Mouse (Mus musculus) CH12.LX (cell line): ENCODE results near the gene Lyz1. TPM values are rescaled to one million over a fixed set of nuclear protein-coding genes. Genes with fewer than 3 reads are reported as not detected.
"Not testable (repeated sequence)": the region's sequence is repeated elsewhere in the genome, so short reads cannot be mapped to it uniquely, and the experiment has no call there.

ENCODE experiments used
- DNase-seq: peaks from one replicate; pipeline ENCODE4 v3.0.0-alpha.2; 2013; ENCODE audit errors: extremely low read depth
- H3K27ac ChIP-seq: 2 replicates; pipeline ENCODE4 v1.5.1; 2012; ENCODE audit warnings: low read depth, mild to moderate bottlenecking, control low read depth, moderate library complexity; ENCODE audit not compliant: insufficient read depth
- H3K27me3 ChIP-seq: replicated peaks from 2 replicates; pipeline ENCODE3; 2012; ENCODE audit warnings: inconsistent platforms
- H3K36me3 ChIP-seq, 2 experiments: replicated peaks in 1 of 2; 2 replicates each; pipeline versions ENCODE3 to v1.6.1; 2012; ENCODE audit warnings: inconsistent platforms in 1 of 2, low read length in 1 of 2, mild to moderate bottlenecking in 1 of 2, mixed read lengths in 1 of 2, moderate library complexity in 1 of 2; ENCODE audit not compliant: control insufficient read depth in 1 of 2, insufficient read depth in 1 of 2
- H3K4me1 ChIP-seq, 2 experiments: 2 replicates each; pipeline ENCODE4 v1.6.1; 2012; ENCODE audit warnings: inconsistent platforms in 1 of 2, moderate library complexity in 1 of 2; ENCODE audit not compliant: insufficient read depth in 2 of 2, control insufficient read depth in 1 of 2
- H3K4me2 ChIP-seq: 2 replicates; pipeline ENCODE4 v1.6.1; 2012; ENCODE audit warnings: low read depth, mild to moderate bottlenecking, control low read depth; ENCODE audit not compliant: poor library complexity, insufficient read depth, severe bottlenecking
- H3K4me3 ChIP-seq, 3 experiments: fragments of 150-350 bp in 1 of 3; sonication (generic) in 1 of 3; replicated peaks in 1 of 3; 2 replicates each; pipeline versions ENCODE3 to v1.5.1; 2011 to 2012; ENCODE audit warnings: low read depth in 2 of 3, low read length in 2 of 3, mild to moderate bottlenecking in 2 of 3, moderate library complexity in 2 of 3, control low read depth in 1 of 3, improper control_type of control experiment in 1 of 3, inconsistent platforms in 1 of 3, mixed read lengths in 1 of 3; ENCODE audit not compliant: poor library complexity in 1 of 3
- H3K79me2 ChIP-seq: replicated peaks from 2 replicates; pipeline ENCODE4 v1.6.1; 2012; ENCODE audit warnings: mild to moderate bottlenecking, moderate library complexity; ENCODE audit not compliant: control insufficient read depth, poor library complexity, insufficient read depth, severe bottlenecking; ENCODE audit errors: extremely low read depth
- H3K9ac ChIP-seq: 2 replicates; pipeline ENCODE4 v1.6.1; 2012; ENCODE audit warnings: low read depth, mild to moderate bottlenecking, control low read depth, moderate library complexity; ENCODE audit not compliant: insufficient read depth
- H3K9me3 ChIP-seq: replicated peaks from 2 replicates; pipeline ENCODE3; 2012; ENCODE audit warnings: low read length, inconsistent platforms, mixed read lengths
- CHD2 ChIP-seq: IDR thresholded peaks from 2 replicates; pipeline ENCODE4 v1.6.1; 2011; ENCODE audit warnings: low read length, improper control_type of control experiment
- CTCF ChIP-seq, 2 experiments: IDR thresholded peaks in 1 of 2; conservative IDR thresholded peaks in 1 of 2; 2 replicates each; pipeline ENCODE4 v1.5.1; 2011 to 2012; ENCODE audit warnings: low read depth in 2 of 2, low read length in 2 of 2, improper control_type of control experiment in 1 of 2, inconsistent platforms in 1 of 2, mild to moderate bottlenecking in 1 of 2, moderate library complexity in 1 of 2
- ELF1 ChIP-seq: IDR thresholded peaks from 2 replicates; pipeline ENCODE4 v1.6.1; 2014; ENCODE audit warnings: low read depth, mild to moderate bottlenecking, inconsistent platforms, low read length, improper control_type of control experiment
- IRF4 ChIP-seq: IDR thresholded peaks from 2 replicates; pipeline ENCODE4 v1.6.1; 2014; ENCODE audit warnings: low read depth, mild to moderate bottlenecking, inconsistent platforms, low read length, improper control_type of control experiment
- JUN ChIP-seq: IDR thresholded peaks from 2 replicates; pipeline ENCODE4 v1.6.1; 2011; ENCODE audit warnings: low read depth, mild to moderate bottlenecking, low read length, improper control_type of control experiment, moderate library complexity; ENCODE audit not compliant: insufficient read depth
- KAT2A ChIP-seq: IDR thresholded peaks from 2 replicates; pipeline ENCODE4 v1.6.1; 2012; ENCODE audit warnings: low read length, improper control_type of control experiment, inconsistent platforms; ENCODE audit not compliant: insufficient replicate concordance
- MEF2A ChIP-seq: IDR thresholded peaks from 2 replicates; pipeline ENCODE4 v1.6.1; 2014; ENCODE audit warnings: low read depth, mild to moderate bottlenecking, inconsistent platforms, low read length, improper control_type of control experiment, borderline replicate concordance
- MYC ChIP-seq: IDR thresholded peaks from 2 replicates; pipeline ENCODE4 v1.6.1; 2011; ENCODE audit warnings: low read depth, mild to moderate bottlenecking, improper control_type of control experiment, low read length
- PAX5 ChIP-seq: IDR thresholded peaks from 2 replicates; pipeline ENCODE4 v1.6.1; 2012; ENCODE audit warnings: low read length, inconsistent platforms, mixed read lengths
- RAD21 ChIP-seq: IDR thresholded peaks from 2 replicates; pipeline ENCODE4 v1.6.1; 2011; ENCODE audit warnings: low read depth, mild to moderate bottlenecking, low read length, improper control_type of control experiment, moderate library complexity
- SMC3 ChIP-seq: IDR thresholded peaks from 2 replicates; pipeline ENCODE4 v1.6.1; 2011; ENCODE audit warnings: low read depth, low read length, improper control_type of control experiment
- UBTF ChIP-seq: IDR thresholded peaks from 2 replicates; pipeline ENCODE4 v1.6.1; 2012; ENCODE audit warnings: low read depth, mild to moderate bottlenecking, inconsistent platforms, low read length, improper control_type of control experiment, moderate library complexity
- ZC3H11A ChIP-seq: IDR thresholded peaks from 2 replicates; pipeline ENCODE4 v1.6.1; 2012; ENCODE audit warnings: low read depth, mild to moderate bottlenecking, inconsistent platforms, low read length, improper control_type of control experiment
- ZNF384 ChIP-seq: IDR thresholded peaks from 2 replicates; pipeline ENCODE4 v1.6.1; 2012; ENCODE audit warnings: low read depth, low read length, improper control_type of control experiment, inconsistent platforms
- dilution Hi-C: fragments of 300-500 bp; cut with MboI; formaldehyde crosslinking; loops from 2 replicates; pipeline ENCODE4 v1.14.3; 2020; ENCODE audit warnings: low sequenced_read_pairs; ENCODE audit not compliant: extremely low pct_unique_long_range_greater_than_20kb, extremely low pct_ligation_motif_present
- in situ Hi-C: fragments of 300-500 bp; cut with MboI; formaldehyde crosslinking; loops from 3 replicates; pipeline ENCODE4 v1.14.3; 2019; ENCODE audit warnings: low sequenced_read_pairs, low pct_ligation_motif_present, low pct_unique_long_range_greater_than_20kb, mixed read lengths
- polyA plus RNA-seq: library from polyadenylated mRNA; unstranded; fragments of >175 nt; gene quantifications from 2 replicates; pipeline ENCODE4 v1.2.1, GENCODE M21; 2012; ENCODE audit warnings: low read depth; ENCODE audit not compliant: insufficient read length
- total RNA-seq, 2 experiments: library from RNA; depleted of rRNA; stranded (reverse); fragments of 300-350 nt in 1 of 2; fragments of >200 nt in 1 of 2; gene quantifications; 2 replicates each; pipeline ENCODE4 v1.2.3; 2012 to 2014

Lyz1 gene
- total and polyA plus RNA-seq, 3 experiments, result not detected

DNA sequence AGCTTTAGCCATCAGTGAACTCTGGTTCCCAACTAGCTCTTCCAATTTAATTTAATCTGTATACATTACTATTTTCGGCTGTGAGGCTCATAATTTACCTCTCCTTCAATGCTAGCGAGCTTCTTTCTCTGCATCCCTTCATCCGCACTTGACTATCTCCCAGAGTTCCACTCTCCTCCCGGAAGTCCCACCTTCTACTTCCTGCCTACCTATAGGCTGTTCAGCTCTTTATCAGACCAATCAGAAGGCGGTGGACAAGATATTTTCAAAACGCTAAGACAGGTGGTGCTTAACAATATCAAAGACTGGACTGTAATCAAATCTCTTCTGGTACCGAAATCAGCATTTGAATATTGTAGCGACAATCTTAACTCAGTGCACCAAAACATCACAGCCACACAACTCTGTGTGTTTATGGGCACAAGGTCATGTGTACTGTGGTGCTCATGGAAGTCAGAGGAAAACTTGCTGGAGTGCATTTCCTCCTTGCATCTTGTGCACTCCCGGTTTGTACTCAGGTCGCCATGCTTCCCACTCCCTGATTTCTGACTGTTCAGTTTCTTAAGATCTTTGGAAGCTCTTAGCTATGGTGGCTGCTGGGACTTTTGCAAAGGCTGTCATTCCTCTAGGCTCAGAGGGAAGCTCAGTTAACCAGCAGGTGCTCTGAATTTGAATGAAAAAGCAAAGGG, 16.8 kb downstream of the Lyz1 start:
- Histone ChIP-seq H3K9ac (no peak overlapping the region), H3K36me3 (no peaks in the 10 kb centered on the region), H3K9me3 (no peaks in the 10 kb centered on the region), H3K27ac (no peak overlapping the region), H3K4me2 (no peak overlapping the region), H3K27me3 (no peaks in the 10 kb centered on the region)
- TF ChIP-seq KAT2A (no peak), ELF1 (no peak), IRF4 (no peak), CTCF (conservative IDR thresholded peaks at IDR 0.05 in 1 of 2, IDR thresholded peaks at IDR 0.05 in 1 of 2; ENCODE audit: low read depth in 2 of 2, low read length in 2 of 2) (no peak), MYC (no peak), UBTF (no peak), ZC3H11A (no peak), CHD2 (no peak), MEF2A (no peak), SMC3 (no peak), ZNF384 (no peak)
- TF ChIP-seq, all 38 proteins: peak for 0
- in situ Hi-C loops, result no loop called here
- dilution Hi-C loops, result no loop called here
- Histone ChIP-seq H3K4me3 (peak overlapping the region in 2 of 3 experiments; percentile 42 to 46), H3K4me1 (no peaks in the 10 kb centered on the region), H3K79me2 (no peaks in the 10 kb centered on the region)
- DNase-seq, result peak; percentile 27

DNA sequence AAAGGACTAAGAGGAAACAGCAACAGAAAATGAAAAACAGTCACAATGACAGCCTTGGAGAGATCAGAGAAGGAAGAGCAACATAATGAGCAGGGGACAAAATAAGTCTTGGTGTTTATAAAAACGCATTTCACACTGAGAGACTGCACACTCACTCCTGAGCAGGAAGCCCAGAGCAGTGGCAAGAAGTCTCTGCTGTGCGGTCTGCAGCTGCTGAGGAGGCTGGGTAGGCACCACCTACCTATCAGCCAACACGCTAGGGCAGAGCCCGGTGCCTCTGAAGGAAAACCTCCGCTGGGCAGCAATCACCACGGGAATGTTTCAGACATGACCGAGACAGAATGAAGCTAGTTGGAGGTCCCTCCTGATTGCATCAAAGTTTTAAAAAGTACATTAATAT, 18.0 kb downstream of the Lyz1 start:
- H3K9me3 ChIP-seq, H3K9ac ChIP-seq, H3K79me2 ChIP-seq, H3K4me1 ChIP-seq, H3K4me3 ChIP-seq, DNase-seq, dilution Hi-C loops, H3K27me3 ChIP-seq, H3K4me2 ChIP-seq, H3K36me3 ChIP-seq, H3K27ac ChIP-seq: not testable (repeated sequence)
- in situ Hi-C loops, result loop anchor here (25.0 kb wide), 1 partner anchor 163 kb away; no protein-coding TSS in a partner anchor

DNA sequence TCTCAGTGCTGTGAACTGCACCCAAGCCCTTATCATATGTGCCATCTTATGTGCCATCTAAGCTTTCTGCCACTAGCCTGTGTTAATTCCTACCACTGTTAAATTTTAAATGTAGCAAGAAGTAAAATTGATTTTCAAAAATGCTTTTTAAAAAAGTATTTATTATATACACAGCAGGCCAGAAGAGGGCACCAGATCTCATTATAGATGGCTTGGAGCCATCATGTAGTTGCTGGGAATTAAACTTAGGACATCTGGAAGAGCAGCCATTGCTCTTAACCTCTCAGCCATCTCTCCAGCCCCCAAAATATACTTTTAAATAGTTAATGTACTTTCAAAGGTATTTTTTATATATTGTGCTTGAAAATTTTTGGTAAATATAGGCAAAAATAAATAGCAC, 20.6 kb downstream of the Lyz1 start:
- H3K9ac ChIP-seq, result no peak overlapping the region
- H3K36me3 ChIP-seq, result no peaks in the 10 kb centered on the region
- H3K4me3 ChIP-seq, result no peak overlapping the region
- in situ Hi-C loops, result loop anchor here (25.0 kb wide), 1 partner anchor 165 kb away; no protein-coding TSS in a partner anchor
- no peak overlapping the region for H3K4me2 ChIP-seq
- no peaks in the 10 kb centered on the region for H3K79me2 ChIP-seq
- TF ChIP-seq PAX5 (no peak), JUN (no peak), SMC3 (peak; percentile 42), RAD21 (peak; percentile 41), CTCF (conservative IDR thresholded peaks at IDR 0.05 in 1 of 2, IDR thresholded peaks at IDR 0.05 in 1 of 2; ENCODE audit: low read depth in 2 of 2, low read length in 2 of 2) (peak in 1 of 2 experiments; percentile 58; a peak in 2 of 4 replicates)
- H3K4me1 ChIP-seq, result no peaks in the 10 kb centered on the region
- H3K27me3 ChIP-seq, result no peaks in the 10 kb centered on the region
- H3K27ac ChIP-seq, result no peak overlapping the region
- dilution Hi-C loops, result no loop called here
- no peaks in the 10 kb centered on the region for H3K9me3 ChIP-seq
- peak; percentile 9 for DNase-seq
